Mouse (Mus musculus) myocyte (in vitro differentiated cells): ENCODE data around the gene Poldip2.

ENCODE experiments used
- CEBPB ChIP-seq: IDR thresholded peaks from 2 replicates; pipeline ENCODE4 v1.6.1; 2011; ENCODE audit warnings: mild to moderate bottlenecking, moderate library complexity; ENCODE audit not compliant: poor library complexity, insufficient read depth, severe bottlenecking
- E2F4 ChIP-seq: IDR thresholded peaks from one replicate; pipeline ENCODE4 v1.6.1; 2011; ENCODE audit warnings: mild to moderate bottlenecking, control low read depth, moderate library complexity; ENCODE audit not compliant: insufficient read depth
- MAX ChIP-seq: IDR thresholded peaks from one replicate; pipeline ENCODE4 v1.6.1; 2011; ENCODE audit warnings: low read depth, mild to moderate bottlenecking, control low read depth
- MYOD1 ChIP-seq, 3 experiments: IDR thresholded peaks; one replicate each; pipeline ENCODE4 v1.6.1; 2011; ENCODE audit warnings: control low read depth in 2 of 3, low read depth in 2 of 3, mild to moderate bottlenecking in 2 of 3, moderate library complexity in 1 of 3; ENCODE audit not compliant: insufficient read length in 2 of 3, control insufficient read depth in 1 of 3
- MYOG ChIP-seq, 3 experiments: IDR thresholded peaks; one replicate each; pipeline ENCODE4 v1.6.1; 2011; ENCODE audit warnings: control low read depth in 2 of 3, low read depth in 2 of 3, mild to moderate bottlenecking in 2 of 3; ENCODE audit not compliant: insufficient read length in 2 of 3, control insufficient read depth in 1 of 3, insufficient read depth in 1 of 3
- POLR2A ChIP-seq: IDR thresholded peaks from one replicate; pipeline ENCODE4 v1.6.1; 2011; ENCODE audit warnings: low read depth, mild to moderate bottlenecking, control low read depth, moderate library complexity; ENCODE audit not compliant: insufficient read length
- POLR2AphosphoS2 ChIP-seq: IDR thresholded peaks from one replicate; pipeline ENCODE4 v1.6.1; 2011; ENCODE audit warnings: low read depth, control low read depth; ENCODE audit not compliant: insufficient read length
- REST ChIP-seq: IDR thresholded peaks from one replicate; pipeline ENCODE4 v1.6.1; 2011; ENCODE audit warnings: mild to moderate bottlenecking, control low read depth, moderate library complexity; ENCODE audit not compliant: insufficient read depth, insufficient read length
- TCF12 ChIP-seq: IDR thresholded peaks from one replicate; pipeline ENCODE4 v1.6.1; 2011; ENCODE audit warnings: mild to moderate bottlenecking, control low read depth; ENCODE audit not compliant: poor library complexity, insufficient read depth, severe bottlenecking
- USF1 ChIP-seq: IDR thresholded peaks from one replicate; pipeline ENCODE4 v1.6.1; 2011; ENCODE audit warnings: low read depth, mild to moderate bottlenecking, control low read depth, moderate library complexity

DNA sequence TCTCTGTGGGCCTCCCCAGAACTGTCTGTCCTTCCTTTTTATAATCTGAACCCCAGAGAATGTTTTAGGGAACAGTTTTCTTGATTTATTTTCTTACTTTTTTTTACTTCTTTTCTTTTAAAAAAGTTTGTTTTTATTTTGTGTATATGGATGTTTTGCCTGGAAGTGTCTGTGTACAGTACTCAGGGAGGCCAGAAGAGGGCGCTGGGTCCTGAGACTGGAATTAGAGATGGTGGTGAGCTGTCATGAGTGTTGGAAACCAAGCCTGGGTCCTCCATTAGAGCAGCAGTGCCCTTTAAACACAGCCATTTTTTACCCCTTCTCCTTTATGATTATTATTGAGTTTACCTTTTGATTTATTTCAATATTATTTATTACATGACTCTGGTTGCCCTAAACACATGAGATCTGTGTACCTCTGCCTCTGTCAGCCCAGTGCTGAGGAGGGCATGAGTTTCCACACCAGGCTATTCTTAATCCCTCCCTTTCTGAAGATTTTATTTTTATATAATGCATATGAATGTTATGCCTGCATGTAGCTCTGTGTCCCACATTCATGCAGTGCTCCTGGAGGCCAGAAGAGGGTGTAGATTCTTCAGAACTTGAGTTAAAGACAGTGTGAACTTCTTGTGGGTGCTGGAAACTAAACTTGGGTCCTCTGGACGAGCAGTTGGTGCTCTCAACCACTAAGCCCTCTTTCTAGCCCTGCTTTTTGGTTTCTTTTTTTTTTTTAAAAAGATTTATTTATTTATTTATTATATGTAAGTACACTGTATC is 3.7 kb downstream of the Poldip2 start:
- TF ChIP-seq POLR2A (no peak), MYOG (IDR thresholded peaks at IDR 0.05; ENCODE audit: control insufficient read depth in 1 of 3, insufficient read depth in 1 of 3, insufficient read length in 2 of 3, low read depth in 2 of 3) (no peak), MAX (no peak), MYOD1 (IDR thresholded peaks at IDR 0.05; ENCODE audit: control insufficient read depth in 1 of 3, insufficient read length in 2 of 3, low read depth in 2 of 3) (no peak), CEBPB (no peak), USF1 (no peak), POLR2AphosphoS2 (no peak), REST (no peak), E2F4 (no peak), TCF12 (no peak)
